Mouse (Mus musculus): ENCODE data around the gene Rps6ka4. TPM values are rescaled to one million over a fixed set of nuclear protein-coding genes. Genes with fewer than 3 reads are reported as not detected.

The Rps6ka4 gene
- polyA plus RNA-seq, 1 experiment: 45.9 TPM

DNA sequence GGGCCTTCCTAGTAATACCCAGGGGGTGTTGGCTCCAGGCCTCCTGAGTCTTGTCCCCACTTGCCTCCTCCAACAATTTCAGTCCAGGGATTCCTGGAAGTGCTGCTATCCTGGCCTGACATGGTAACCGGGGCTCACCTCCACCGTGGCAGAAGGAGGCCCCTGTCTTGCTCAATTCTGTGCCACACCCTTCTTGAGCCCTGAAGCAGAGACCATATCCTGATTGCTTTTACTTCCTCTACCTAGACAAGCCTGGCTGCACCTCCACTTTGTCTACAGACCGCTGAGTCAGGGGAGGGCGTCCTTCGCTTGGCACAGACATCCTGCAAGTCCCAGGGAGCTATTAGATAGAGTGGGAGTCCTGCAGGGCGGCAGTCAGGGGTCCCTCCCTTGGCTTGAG lies 20.3 kb upstream of the Rps6ka4 start:
- no peak for DNase-seq
- 49% methylated on average over 6 of the region's 6 CpGs for WGBS
- TF ChIP-seq POLR2A (IDR thresholded peaks at IDR 0.05; ENCODE audit: borderline replicate concordance, extremely low read depth, low read depth, low read length) (no peak), CTCF (IDR thresholded peaks at IDR 0.05; ENCODE audit: insufficient read depth, low read length) (no peak)
- Histone ChIP-seq H3K4me3 (replicated peaks; ENCODE audit: extremely low read depth, low read depth, low read length) (no peak overlapping the region), H3K4me1 (ENCODE audit: control insufficient read depth, insufficient read depth, low read length) (peaks cover 2% of the 10 kb centered on the region; the same call in 1 of the 2 replicates)

DNA sequence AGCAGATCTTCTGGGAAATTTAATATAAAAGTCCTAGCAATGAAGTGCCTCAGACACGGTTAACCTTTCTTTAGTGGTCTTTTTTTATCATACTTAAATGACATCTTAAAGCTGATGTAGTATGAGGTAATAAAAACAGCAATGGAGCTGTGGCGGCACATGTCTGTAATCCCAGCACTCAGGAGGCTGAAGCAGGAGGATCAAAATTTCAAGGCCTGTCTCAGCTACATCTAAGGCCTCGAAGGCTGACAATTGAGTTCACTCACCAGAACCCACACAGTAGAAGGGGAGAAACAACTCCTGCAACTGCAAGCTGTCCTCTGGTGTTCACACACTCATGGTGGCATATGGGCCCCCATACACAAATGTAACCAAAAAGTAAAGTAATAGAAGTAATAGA lies 19.5 kb upstream of the Rps6ka4 start:
- no peak for DNase-seq
- H3K4me1 ChIP-seq (ENCODE audit: control insufficient read depth, insufficient read depth, low read length): peaks cover 2% of the 10 kb centered on the region; the same call in 1 of the 2 replicates
- TF ChIP-seq POLR2A (IDR thresholded peaks at IDR 0.05; ENCODE audit: borderline replicate concordance, extremely low read depth, low read depth, low read length) (no peak), CTCF (IDR thresholded peaks at IDR 0.05; ENCODE audit: insufficient read depth, low read length) (no peak)
- no peak overlapping the region for H3K4me3 ChIP-seq (replicated peaks; ENCODE audit: extremely low read depth, low read depth, low read length)
- WGBS: 87% methylated on average over 3 of the region's 3 CpGs

DNA sequence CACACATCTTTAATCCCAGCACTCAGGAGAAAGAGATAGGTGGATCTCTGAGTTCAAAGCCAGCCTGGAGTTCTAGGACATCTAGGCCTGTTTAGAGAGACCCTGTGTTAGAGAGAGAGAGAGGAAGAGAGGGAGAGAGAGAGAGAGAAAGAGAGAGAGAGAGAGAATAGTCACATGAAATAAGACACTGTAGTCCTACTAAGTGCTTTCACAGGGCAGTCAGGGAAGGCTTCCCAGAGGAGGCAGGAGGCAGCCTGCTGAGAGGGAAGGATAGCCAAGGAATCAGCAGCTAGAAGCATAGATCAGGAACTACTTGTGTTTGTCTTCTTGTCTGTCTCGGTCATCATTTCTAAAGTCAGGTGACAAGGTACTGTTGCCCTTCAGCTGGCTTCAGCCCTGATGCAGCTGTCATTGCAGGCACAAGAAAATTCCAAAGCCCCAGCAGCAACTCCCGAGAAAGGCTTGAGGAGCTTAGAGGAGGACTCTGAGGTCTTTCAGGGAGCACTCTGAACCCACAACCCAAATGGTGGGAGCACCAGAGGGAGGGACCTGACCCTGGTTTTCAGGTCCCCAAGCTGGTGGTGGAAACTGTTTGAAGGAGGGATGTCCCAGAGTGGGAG lies 18.7 kb upstream of the Rps6ka4 start:
- Histone ChIP-seq H3K4me3 (replicated peaks; ENCODE audit: extremely low read depth, low read depth, low read length) (no peak overlapping the region), H3K4me1 (ENCODE audit: control insufficient read depth, insufficient read depth, low read length) (peaks cover 2% of the 10 kb centered on the region; the same call in 1 of the 2 replicates)
- DNase-seq: no peak
- TF ChIP-seq CTCF (IDR thresholded peaks at IDR 0.05; ENCODE audit: insufficient read depth, low read length): no peak
- TF ChIP-seq POLR2A (IDR thresholded peaks at IDR 0.05; ENCODE audit: borderline replicate concordance, extremely low read depth, low read depth, low read length): no peak
- 71% methylated on average over 2 of the region's 2 CpGs for WGBS

DNA sequence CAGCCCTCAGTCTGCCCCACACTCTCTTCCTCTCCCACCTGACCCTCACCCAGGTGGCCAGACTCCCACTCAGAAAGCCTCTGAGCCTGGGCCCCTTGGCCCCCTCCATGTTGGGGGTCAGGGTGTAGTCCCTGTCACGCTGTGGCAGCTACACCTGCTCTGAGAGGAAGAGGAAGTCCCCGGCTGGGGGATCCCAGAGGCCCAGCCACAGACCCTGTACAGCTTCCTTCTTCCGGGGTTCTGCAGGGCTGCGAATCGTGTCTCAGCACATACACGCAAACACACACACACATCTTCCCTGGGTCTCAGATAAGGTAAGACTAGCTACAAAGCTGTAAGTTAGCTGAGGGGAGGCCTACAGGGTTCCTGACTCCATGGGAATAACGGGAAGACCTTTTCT lies 17.6 kb upstream of the Rps6ka4 start, which contains the start of gene Ccdc88b:
TSS of gene Ccdc88b (minus strand) at position 181 of the 400 bp plus-strand sequence.
- Histone ChIP-seq H3K4me3 (replicated peaks; ENCODE audit: extremely low read depth, low read depth, low read length) (peak within 1 kb of the TSS; percentile 50), H3K4me1 (ENCODE audit: control insufficient read depth, insufficient read depth, low read length) (peaks cover 2% of the 10 kb centered on the region; the same call in 1 of the 2 replicates)
- no peak for DNase-seq
- no peak for TF ChIP-seq CTCF (IDR thresholded peaks at IDR 0.05; ENCODE audit: insufficient read depth, low read length)
- TF ChIP-seq POLR2A (IDR thresholded peaks at IDR 0.05; ENCODE audit: borderline replicate concordance, extremely low read depth, low read depth, low read length): no peak
- WGBS: 57% methylated on average over 7 of the region's 7 CpGs

DNA sequence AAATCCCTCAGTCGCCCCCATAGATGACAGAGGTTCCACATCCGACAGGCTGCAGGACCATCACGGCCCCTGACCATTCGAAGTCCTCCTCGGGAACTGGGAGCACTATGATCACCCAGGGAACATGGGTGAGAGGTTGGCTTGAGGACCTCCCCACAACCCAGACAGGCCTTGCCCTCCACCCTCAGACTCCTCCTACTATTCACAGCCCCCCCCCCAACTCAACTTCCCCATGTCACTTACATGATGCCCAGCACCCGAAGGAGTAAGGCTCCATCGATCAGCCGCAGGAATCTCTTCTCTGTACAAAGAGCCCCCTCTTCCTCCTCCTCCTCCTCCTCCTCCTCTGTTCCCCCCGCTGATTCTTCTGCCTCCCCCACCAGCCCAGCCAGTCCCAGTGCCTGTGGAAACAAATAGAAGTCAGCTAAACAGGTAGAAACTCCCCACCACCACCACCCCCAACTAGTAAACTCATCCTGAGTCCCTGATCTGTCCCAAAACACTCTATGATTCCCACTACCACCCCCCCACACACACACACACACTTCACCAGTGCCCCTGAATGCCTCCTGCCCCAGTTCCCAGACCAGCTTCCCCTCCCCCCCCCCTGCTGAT lies 17.1 kb upstream of the Rps6ka4 start:
- Histone ChIP-seq H3K4me1 (ENCODE audit: control insufficient read depth, insufficient read depth, low read length) (peaks cover 2% of the 10 kb centered on the region; the same call in 1 of the 2 replicates), H3K4me3 (replicated peaks; ENCODE audit: extremely low read depth, low read depth, low read length) (peak overlapping the region; percentile 6)
- 69% methylated on average over 9 of the region's 9 CpGs for WGBS
- TF ChIP-seq CTCF (IDR thresholded peaks at IDR 0.05; ENCODE audit: insufficient read depth, low read length): no peak
- TF ChIP-seq POLR2A (IDR thresholded peaks at IDR 0.05; ENCODE audit: borderline replicate concordance, extremely low read depth, low read depth, low read length): no peak
- DNase-seq: no peak

DNA sequence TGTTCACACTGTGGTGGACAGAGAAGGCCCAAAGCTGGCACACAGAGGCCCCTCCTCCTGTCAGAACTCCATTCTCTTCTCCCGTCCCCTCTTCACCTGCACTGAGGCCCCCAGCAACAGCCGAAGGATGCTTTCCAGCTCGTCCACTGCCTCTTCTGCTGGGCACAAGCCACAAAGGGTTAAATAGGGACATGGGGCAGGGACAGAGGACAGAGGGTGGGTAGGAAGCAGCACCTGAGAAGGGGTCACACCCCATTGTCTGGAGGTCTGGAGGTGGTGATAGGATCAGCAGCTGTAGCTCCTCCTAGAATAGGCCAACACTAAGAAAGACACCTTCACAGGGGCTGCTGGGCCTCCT lies 16.5 kb upstream of the Rps6ka4 start:
- peaks cover 2% of the 10 kb centered on the region; the same call in 1 of the 2 replicates for H3K4me1 ChIP-seq (ENCODE audit: control insufficient read depth, insufficient read depth, low read length)
- WGBS: 71% methylated on average over 3 of the region's 3 CpGs
- TF ChIP-seq CTCF (IDR thresholded peaks at IDR 0.05; ENCODE audit: insufficient read depth, low read length) (no peak), POLR2A (IDR thresholded peaks at IDR 0.05; ENCODE audit: borderline replicate concordance, extremely low read depth, low read depth, low read length) (no peak)
- no peak overlapping the region for H3K4me3 ChIP-seq (replicated peaks; ENCODE audit: extremely low read depth, low read depth, low read length)
- no peak for DNase-seq

DNA sequence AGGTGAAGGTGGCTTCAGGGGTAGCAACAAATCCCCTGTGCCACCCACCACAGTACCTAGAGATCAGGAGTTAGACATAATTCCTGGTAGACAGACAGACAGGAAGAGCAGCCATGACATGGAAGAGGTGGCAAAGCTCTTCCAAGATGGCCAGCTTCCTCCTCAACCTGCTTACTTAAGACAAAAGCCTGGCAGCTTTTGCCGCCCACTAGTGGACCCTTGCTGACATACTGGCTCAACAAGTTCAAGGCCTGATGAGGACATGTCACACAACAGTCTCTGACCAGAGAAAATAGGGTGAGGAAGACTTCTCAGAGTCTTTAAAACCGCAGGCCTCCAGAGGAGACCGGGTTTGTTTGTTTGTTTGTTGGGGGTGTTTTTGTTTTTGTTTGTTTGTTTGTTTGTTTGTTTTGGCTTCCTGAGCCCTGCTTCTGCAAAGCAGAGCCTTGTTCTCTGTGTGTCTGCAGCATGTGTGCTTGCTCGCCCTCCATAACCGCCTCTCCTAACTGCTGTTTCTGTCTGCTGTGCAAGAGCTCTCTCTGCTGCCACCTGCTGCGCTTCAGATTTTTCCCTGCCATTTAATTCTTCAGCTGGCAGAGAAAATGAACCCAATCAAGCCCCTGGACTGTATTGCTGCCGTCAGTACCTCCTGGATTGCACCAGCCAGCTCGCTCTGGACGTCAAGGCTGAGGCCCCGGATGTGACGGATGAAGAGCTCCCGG lies 16.0 kb upstream of the Rps6ka4 start:
- DNase-seq: peak; percentile 24
- 51% methylated on average over 12 of the region's 12 CpGs for WGBS
- TF ChIP-seq CTCF (IDR thresholded peaks at IDR 0.05; ENCODE audit: insufficient read depth, low read length): peak; percentile 42
- TF ChIP-seq POLR2A (IDR thresholded peaks at IDR 0.05; ENCODE audit: borderline replicate concordance, extremely low read depth, low read depth, low read length): no peak
- H3K4me3 ChIP-seq (replicated peaks; ENCODE audit: extremely low read depth, low read depth, low read length): no peak overlapping the region
- H3K4me1 ChIP-seq (ENCODE audit: control insufficient read depth, insufficient read depth, low read length): peaks cover 2% of the 10 kb centered on the region; the same call in 1 of the 2 replicates

DNA sequence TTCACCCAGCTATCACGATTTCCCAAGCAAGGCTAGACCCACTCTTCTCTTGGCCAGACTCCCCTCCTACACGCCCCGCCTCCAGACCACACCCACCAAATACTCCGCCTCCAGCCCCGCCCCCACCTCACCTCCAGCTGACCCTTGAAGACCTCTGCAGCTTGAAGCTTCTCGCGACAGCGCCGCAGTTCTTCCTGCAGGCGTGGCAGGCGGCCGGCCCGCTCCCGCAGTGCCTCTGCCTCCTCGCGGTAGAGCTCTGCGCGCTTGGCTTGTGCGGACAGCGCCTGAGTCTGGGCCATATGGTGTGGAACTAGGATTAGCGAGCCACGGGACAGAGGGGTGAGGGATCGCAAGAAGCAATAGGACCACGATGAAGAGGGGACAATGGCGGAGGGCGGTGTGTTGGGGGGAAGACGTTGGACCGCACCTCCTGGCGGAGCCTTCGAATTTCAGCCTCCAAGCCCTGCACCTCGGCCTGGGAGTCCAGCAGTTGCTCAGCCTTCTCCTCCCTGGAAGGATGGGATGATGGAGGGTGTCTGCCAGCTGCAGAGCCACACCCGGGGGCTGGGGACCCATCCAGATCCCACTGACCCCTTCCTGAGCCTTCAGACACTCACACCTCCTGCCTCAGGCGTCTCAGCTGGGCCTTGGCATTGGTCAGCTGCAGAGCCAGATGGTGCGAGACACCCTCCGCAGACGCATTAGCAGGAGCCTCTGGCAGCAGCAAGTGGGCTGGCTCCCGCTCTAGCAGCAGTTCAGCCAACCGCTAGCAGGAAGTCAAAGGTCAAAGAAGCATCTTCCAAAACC lies 15.0 kb upstream of the Rps6ka4 start:
- TF ChIP-seq CTCF (IDR thresholded peaks at IDR 0.05; ENCODE audit: insufficient read depth, low read length) (no peak), POLR2A (IDR thresholded peaks at IDR 0.05; ENCODE audit: borderline replicate concordance, extremely low read depth, low read depth, low read length) (0 out of 2 replicates have a peak, but pooled peaks have one; percentile 39)
- peaks cover 1% of the 10 kb centered on the region; the same call in 1 of the 2 replicates for H3K4me1 ChIP-seq (ENCODE audit: control insufficient read depth, insufficient read depth, low read length)
- DNase-seq: no peak
- 22% methylated on average over 38 of the region's 38 CpGs for WGBS
- peak overlapping the region; percentile 12 for H3K4me3 ChIP-seq (replicated peaks; ENCODE audit: extremely low read depth, low read depth, low read length)

DNA sequence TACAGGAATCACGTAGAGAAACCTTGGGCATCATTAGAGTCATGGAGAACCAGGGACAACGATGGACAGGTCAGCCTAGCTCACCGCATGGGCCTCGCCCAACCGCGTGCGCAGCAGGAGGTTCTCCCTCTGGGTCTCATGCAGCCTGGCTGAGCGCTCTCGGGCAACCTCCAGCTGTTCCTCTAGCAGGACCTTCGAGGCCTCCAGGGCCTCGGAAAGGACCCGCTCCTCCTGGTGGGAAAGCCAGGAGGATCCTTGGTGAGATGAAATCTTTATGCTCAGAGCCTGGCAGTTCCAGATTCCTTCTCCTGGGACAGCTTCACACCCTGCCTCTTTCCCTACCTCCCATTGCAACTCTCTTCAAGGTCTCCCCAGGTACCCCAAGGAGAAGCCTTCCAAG lies 14.2 kb upstream of the Rps6ka4 start:
- WGBS: 90% methylated on average over 12 of the region's 12 CpGs
- DNase-seq: no peak
- no peaks in the 10 kb centered on the region; the same call in 1 of the 2 replicates for H3K4me1 ChIP-seq (ENCODE audit: control insufficient read depth, insufficient read depth, low read length)
- no peak overlapping the region for H3K4me3 ChIP-seq (replicated peaks; ENCODE audit: extremely low read depth, low read depth, low read length)
- TF ChIP-seq CTCF (IDR thresholded peaks at IDR 0.05; ENCODE audit: insufficient read depth, low read length) (no peak), POLR2A (IDR thresholded peaks at IDR 0.05; ENCODE audit: borderline replicate concordance, extremely low read depth, low read depth, low read length) (no peak)

Data from lung, adult 2 months (tissue).